In the genomic region with DNA sequence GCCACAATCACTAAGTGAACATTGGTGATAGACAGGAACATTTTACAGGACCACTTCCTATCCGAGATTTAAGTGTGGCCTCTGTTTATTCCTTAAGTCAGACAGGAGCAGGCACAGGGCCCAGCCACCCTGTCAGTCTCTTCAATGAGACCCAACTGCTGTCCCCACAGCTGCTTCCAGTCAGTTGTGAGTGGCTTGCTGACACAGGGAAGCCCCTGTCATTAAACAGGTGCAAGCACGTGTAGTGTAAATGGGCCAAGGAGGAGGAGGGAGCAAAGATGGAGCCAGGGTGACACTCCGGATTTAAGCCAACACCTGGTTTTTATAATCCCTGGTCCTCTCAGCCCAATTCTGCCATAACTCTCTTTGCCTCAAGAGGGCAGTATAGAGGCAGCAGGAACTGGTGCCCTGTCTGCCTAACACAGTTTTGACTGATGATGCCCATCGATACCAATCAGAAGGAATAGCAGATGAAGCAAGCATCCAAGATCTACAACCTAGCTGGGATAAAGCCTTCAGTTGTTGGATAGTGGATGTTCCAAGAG, we compare ENCODE assay signal across 9 mouse cellular contexts. TPM values are rescaled to one million over a fixed set of nuclear protein-coding genes. Genes with fewer than 3 reads are reported as not detected.
DNase-seq lines count a peak whose midpoint lies in the region; ATAC-seq and TF ChIP-seq lines count a peak whose summit lies in the region.
"Had no signal": no experiment of that assay in that cellular context is flagged by ENCODE, and none has a peak within 500 bp of the region (broad histone marks: within the 10 kb centered on the region; RNA-seq: fewer than 3 reads in every experiment).

No protein-coding gene starts in this region.

- no peak for TF ChIP-seq POLR2A in limb, embryonic 14.5 days (IDR thresholded peaks at IDR 0.05; ENCODE audit: borderline replicate concordance, extremely low read depth, insufficient read depth, insufficient read length)

- H3K9ac ChIP-seq in liver, postnatal 0 days (replicated peaks): no peak overlapping the region
- H3K9ac ChIP-seq in liver, embryonic 12.5 days: no peak overlapping the region
- H3K9ac ChIP-seq in hindbrain, embryonic 12.5 days: no peak overlapping the region
- H3K9ac ChIP-seq in limb, embryonic 14.5 days (ENCODE audit: low read depth, low read length, severe bottlenecking): no peak overlapping the region

- no peak overlapping the region for H3K4me2 ChIP-seq in liver, postnatal 0 days (ENCODE audit: low read depth, low read length)
- no peak overlapping the region for H3K4me2 ChIP-seq in liver, embryonic 12.5 days
- no peak overlapping the region for H3K4me2 ChIP-seq in hindbrain, embryonic 12.5 days (replicated peaks)
- no peak overlapping the region for H3K4me2 ChIP-seq in limb, embryonic 14.5 days (replicated peaks; ENCODE audit: low read depth, low read length, severe bottlenecking)

- H3K4me1 ChIP-seq in liver, postnatal 0 days (ENCODE audit: insufficient read depth): no peaks in the 10 kb centered on the region
- H3K4me1 ChIP-seq in liver, embryonic 12.5 days: no peaks in the 10 kb centered on the region
- peaks cover 10% of the 10 kb centered on the region for H3K4me1 ChIP-seq in hindbrain, embryonic 12.5 days
- H3K4me1 ChIP-seq in limb, embryonic 14.5 days (ENCODE audit: control insufficient read depth, insufficient read depth, low read length): peaks cover 3% of the 10 kb centered on the region; the same call in 1 of the 2 replicates

- H3K36me3 ChIP-seq in liver, postnatal 0 days (replicated peaks; ENCODE audit: insufficient read depth, low read length): no peaks in the 10 kb centered on the region
- no peaks in the 10 kb centered on the region for H3K36me3 ChIP-seq in liver, embryonic 12.5 days
- H3K36me3 ChIP-seq in hindbrain, embryonic 12.5 days: no peaks in the 10 kb centered on the region
- no peaks in the 10 kb centered on the region for H3K36me3 ChIP-seq in limb, embryonic 14.5 days (ENCODE audit: control insufficient read depth, insufficient read depth, low read length)

- peak; percentile 88 for TF ChIP-seq CTCF in liver, postnatal 0 days (IDR thresholded peaks at IDR 0.05; ENCODE audit: low read depth)

- no peaks in the 10 kb centered on the region for H3K9me3 ChIP-seq in liver, postnatal 0 days (ENCODE audit: low read length)
- H3K9me3 ChIP-seq in liver, embryonic 12.5 days (replicated peaks): no peaks in the 10 kb centered on the region
- H3K9me3 ChIP-seq in hindbrain, embryonic 12.5 days (replicated peaks): no peaks in the 10 kb centered on the region
- H3K9me3 ChIP-seq in limb, embryonic 14.5 days (ENCODE audit: control insufficient read depth, low read length): no peaks in the 10 kb centered on the region

- no peak overlapping the region for H3K4me3 ChIP-seq in liver, postnatal 0 days (ENCODE audit: low read depth, low read length)
- no peak overlapping the region for H3K4me3 ChIP-seq in liver, embryonic 12.5 days
- no peak overlapping the region for H3K4me3 ChIP-seq in hindbrain, embryonic 12.5 days
- H3K4me3 ChIP-seq in limb, embryonic 14.5 days (replicated peaks; ENCODE audit: low read length): no peak overlapping the region

- peak; percentile 47 for DNase-seq in adrenal gland, adult 2 months
- DNase-seq in adrenal gland, postnatal 25 days: no peak
- DNase-seq in liver, postnatal 0 days: no peak
- peak; percentile 51 for DNase-seq in cerebellum, adult 11-12 months
- peak; percentile 41 for DNase-seq in limb, embryonic 14.5 days (ENCODE audit: low spot score)
- DNase-seq in telencephalon, adult 2 months (ENCODE audit: low read depth, low spot score): peak; percentile 21

- no peak for ATAC-seq in liver, postnatal 0 days
- no peak for ATAC-seq in liver, embryonic 12.5 days
- no peak for ATAC-seq in hindbrain, embryonic 12.5 days (ENCODE audit: low FRiP score)
- ATAC-seq in limb, embryonic 14.5 days (ENCODE audit: low FRiP score, low read depth): peak; percentile 69; the same call in 1 of the 2 replicates

- no peak overlapping the region for H3K27ac ChIP-seq in liver, postnatal 0 days (ENCODE audit: low read depth)
- H3K27ac ChIP-seq in liver, embryonic 12.5 days: no peak overlapping the region
- H3K27ac ChIP-seq in hindbrain, embryonic 12.5 days: 0 out of 2 replicates have a peak overlapping the region, but pooled peaks have one; percentile 0
- H3K27ac ChIP-seq in limb, embryonic 14.5 days (replicated peaks; ENCODE audit: low read depth, low read length): 0 out of 2 replicates have a peak overlapping the region, but pooled peaks have one; percentile 29

- H3K27me3 ChIP-seq in liver, postnatal 0 days (ENCODE audit: insufficient read depth, low read length): no peaks in the 10 kb centered on the region
- no peaks in the 10 kb centered on the region for H3K27me3 ChIP-seq in liver, embryonic 12.5 days (replicated peaks)
- peaks cover 9% of the 10 kb centered on the region for H3K27me3 ChIP-seq in hindbrain, embryonic 12.5 days
- no peaks in the 10 kb centered on the region for H3K27me3 ChIP-seq in limb, embryonic 14.5 days (ENCODE audit: control insufficient read depth, insufficient read depth, low read length)

- WGBS in liver, postnatal 0 days (ENCODE audit: insufficient replicate concordance): 25% methylated on average over 4 of the region's 4 CpGs
- 22% methylated on average over 4 of the region's 4 CpGs for WGBS in liver, embryonic 12.5 days (ENCODE audit: insufficient replicate concordance)
- 45% methylated on average over 4 of the region's 4 CpGs for WGBS in hindbrain, embryonic 12.5 days
- WGBS in limb, embryonic 14.5 days: 30% methylated on average over 4 of the region's 4 CpGs

- no peak for TF ChIP-seq EP300 in liver, postnatal 0 days (IDR thresholded peaks at IDR 0.05; ENCODE audit: low read depth)

RNA-seq across cellular contexts. Expression of a gene that starts 19.2 kb away (rescaled TPM):
- total RNA-seq in adrenal gland, adult 2 months (2021): under 1 TPM in 1 of 2 experiments, not detected in 1; 0.09 TPM
- polyA plus RNA-seq in adrenal gland, adult 2 months (2012; rRNA removed): 0.04 and 0.12 TPM in 2 replicates
- total RNA-seq in adrenal gland, postnatal 25 days (2021): 0.18 TPM in 1 of 2 replicates, not detected in the other
- 0.15 TPM in 1 of 2 replicates, not detected in the other for polyA plus RNA-seq in liver, postnatal 0 days (2015; fragmentation: Nextera tagmentation; extraction: Ambion mirVana)
- polyA plus RNA-seq in liver, embryonic 12.5 days (2016; fragmentation: Nextera tagmentation; extraction: Ambion mirVana): 0.08 and 0.11 TPM in 2 replicates
- 1.0 and 2.0 TPM in 2 replicates for polyA plus RNA-seq in hindbrain, embryonic 12.5 days (2016; fragmentation: Nextera tagmentation; extraction: Ambion mirVana)
- 4.9 and 6.5 TPM in 2 replicates for polyA plus RNA-seq in limb, embryonic 14.5 days (2012; rRNA removed)
- 2.7 and 3.7 TPM in 2 replicates for polyA plus RNA-seq in limb, embryonic 14.5 days (2014; fragmentation: Nextera tagmentation; extraction: Ambion mirVana)
- polyA plus RNA-seq: C2C12 had no signal

Comparison
In these comparisons a context has a peak if more than half of its experiments do, and no peak if none do; other contexts are left out.
1. DNase-seq: peak in adrenal gland, adult 2 months (single experiment), cerebellum, adult 11-12 months (single experiment), limb, embryonic 14.5 days (single experiment) and telencephalon, adult 2 months (single experiment); none in adrenal gland, postnatal 25 days (single experiment) and liver, postnatal 0 days (single experiment).
2. H3K27ac ChIP-seq: peak in hindbrain, embryonic 12.5 days (single experiment) and limb, embryonic 14.5 days (single experiment); none in liver, postnatal 0 days (single experiment) and liver, embryonic 12.5 days (single experiment).